Mouse (Mus musculus) erythroid progenitor cell, adult 5-6 weeks (primary cell): ENCODE data around the gene Fam136a. TPM values are rescaled to one million over a fixed set of nuclear protein-coding genes. Genes with fewer than 3 reads are reported as not detected.
A peak's percentile ranks its signal among the peaks of the same experiment; 100 is the strongest.
"Not testable (repeated sequence)": the region's sequence is repeated elsewhere in the genome, so short reads cannot be mapped to it uniquely, and the experiment has no call there.

Experiments used
- ATAC-seq: replicated peaks from 2 replicates; pipeline ENCODE4 v1.8.0; 2016; ENCODE audit warnings: moderate number of reproducible peaks, mild to moderate bottlenecking, moderate TSS enrichment, inconsistent platforms; ENCODE audit not compliant: poor library complexity, low FRiP score, severe bottlenecking
- total RNA-seq, 2 experiments: library from RNA; stranded (forward) in 1 of 2; stranded (reverse) in 1 of 2; fragments of 150-400 nt in 1 of 2; fragments of 186-747, 209-891 nt in 1 of 2; gene quantifications; 2 replicates each; pipeline versions ENCODE4 v1.2.3 to v1.2.4; 2015 to 2017; ENCODE audit warnings: low replicate concordance in 2 of 2

The Fam136a gene
- total RNA-seq, 2 experiments from 2014 or later = 0.68 to 3.4 TPM

DNA sequence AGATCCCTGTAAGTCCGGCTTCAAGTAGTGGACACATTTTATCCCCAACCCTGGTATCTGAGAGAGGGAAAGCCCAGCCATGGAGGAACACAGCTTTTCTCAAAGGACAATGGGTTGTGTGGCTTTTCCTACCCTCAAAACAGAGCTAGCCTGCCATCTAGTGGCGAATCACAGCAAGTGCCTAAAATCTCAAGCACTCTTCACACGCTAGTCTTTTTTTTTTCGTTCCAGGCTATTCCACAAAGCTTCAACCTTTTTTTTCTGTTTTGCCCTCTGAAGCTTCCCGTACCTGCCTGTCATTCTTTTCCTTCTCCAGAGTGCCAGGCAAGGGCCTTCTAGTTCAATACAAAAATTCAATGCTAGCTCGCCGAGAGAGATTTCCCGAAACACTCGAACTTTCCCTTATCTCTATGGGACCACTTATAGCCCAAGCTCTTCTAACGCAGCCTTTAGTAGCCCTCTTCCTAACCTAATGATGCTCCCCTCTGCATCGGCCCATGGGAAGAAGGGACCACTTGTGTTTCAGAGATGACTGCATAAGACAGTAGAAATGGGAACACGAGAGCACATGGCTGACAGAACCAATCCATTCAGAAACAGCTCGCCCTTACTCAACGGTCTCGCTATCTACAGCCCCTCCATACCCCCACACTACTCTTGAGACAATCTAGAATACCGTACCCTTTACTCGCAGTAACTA lies 854 bp upstream of the Fam136a start:
- ATAC-seq = peak; percentile 67

DNA sequence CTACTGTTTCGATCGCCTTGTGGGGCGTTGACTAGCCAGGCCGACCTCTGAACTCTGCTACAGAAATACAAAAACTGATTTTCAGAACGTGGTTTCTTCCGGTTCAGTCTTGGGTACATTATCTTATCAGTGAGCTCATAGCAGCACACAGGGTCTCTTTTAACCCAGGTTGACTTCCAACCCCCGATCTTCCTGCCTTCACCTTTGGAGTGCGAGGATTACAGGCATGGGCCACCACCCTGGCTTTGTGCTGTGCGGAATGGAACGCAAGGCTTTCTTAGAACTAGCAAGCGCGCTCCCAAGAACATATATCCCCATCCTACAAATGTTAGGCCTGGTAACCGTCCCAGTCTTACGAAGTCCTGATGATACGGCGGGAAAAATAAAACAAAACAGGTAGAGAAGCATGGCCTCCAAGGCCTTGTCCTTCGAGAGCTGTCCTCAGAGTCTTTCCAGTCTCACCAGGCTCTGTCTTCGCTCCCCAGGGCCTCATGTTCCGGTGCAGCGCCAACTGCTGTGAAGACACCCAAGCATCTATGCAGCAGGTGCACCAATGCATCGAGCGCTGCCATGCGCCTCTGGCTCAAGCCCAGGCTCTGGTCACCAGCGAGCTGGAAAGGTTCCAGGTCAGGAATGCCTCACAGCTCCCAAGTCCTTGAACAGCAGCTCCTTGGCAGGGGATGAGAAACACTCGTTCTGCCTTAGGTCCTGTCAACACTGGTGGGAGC lies 843 bp downstream of the Fam136a start:
- ATAC-seq = no peak

DNA sequence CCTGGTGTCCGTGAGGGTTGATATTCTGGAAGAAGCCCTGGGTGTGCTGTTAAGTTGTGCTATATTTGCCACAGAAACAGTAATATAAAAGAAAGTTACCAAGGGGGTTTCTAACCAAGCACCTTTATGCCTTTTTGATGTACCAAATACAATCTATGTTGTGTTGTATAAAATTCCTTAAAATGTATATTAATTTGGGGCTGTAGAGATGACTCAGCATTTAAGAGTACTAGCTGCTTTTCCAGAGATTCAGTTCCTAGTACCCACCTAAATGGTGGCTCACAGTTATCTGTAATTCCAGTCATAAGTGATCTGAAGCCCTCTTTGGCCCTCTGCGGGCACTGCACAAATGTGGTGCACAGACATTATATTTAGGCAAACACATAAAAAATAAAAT lies 1.4 kb downstream of the Fam136a start:
- ATAC-seq = no peak

DNA sequence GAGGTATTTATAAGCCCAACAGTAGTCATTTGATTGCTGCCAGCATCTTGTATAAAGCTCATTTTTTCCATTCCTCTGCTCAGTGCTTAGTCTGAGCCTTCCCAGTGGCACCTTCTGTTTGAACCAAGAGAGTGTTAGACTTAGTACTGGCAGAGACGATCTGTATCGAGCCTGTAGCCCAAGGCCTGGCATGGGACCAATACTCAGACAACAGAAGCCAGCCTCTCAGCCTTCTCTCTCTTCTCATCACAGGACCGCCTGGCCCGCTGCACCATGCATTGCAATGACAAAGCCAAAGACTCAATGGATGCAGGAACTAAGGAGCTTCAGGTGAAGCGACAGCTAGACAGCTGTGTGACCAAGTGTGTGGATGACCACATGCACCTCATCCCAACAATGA lies 3.0 kb downstream of the Fam136a start:
- ATAC-seq = no peak

DNA sequence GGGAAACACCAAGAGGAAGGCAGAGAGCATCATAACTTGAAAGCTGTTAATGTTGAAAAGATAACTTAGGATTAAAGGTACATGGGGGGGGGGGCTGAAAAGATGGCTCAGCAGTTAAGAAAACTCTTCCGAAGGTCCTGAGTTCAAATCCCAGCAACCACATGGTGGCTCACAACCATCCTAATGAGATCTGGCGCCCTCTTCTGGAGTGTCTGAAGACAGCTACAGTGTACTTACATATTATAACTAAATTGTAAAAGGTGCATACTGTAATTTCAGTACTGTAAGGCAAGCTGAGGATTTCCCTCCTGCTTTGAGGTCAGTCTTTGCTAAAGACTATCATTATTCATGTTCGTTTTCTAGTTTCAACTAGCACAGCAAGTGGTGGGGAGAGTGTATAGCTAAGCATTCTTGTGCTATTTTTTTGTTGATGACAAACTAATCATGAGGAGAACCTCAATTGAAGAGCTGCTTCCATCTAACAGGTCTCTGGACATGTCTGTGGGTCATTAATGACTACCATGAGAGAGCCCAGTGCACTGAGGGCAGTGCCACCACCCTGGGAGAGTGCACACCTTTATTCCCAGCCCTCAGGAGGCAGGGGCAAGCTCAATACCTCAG lies 4.8 kb downstream of the Fam136a start:
- ATAC-seq = no peak

DNA sequence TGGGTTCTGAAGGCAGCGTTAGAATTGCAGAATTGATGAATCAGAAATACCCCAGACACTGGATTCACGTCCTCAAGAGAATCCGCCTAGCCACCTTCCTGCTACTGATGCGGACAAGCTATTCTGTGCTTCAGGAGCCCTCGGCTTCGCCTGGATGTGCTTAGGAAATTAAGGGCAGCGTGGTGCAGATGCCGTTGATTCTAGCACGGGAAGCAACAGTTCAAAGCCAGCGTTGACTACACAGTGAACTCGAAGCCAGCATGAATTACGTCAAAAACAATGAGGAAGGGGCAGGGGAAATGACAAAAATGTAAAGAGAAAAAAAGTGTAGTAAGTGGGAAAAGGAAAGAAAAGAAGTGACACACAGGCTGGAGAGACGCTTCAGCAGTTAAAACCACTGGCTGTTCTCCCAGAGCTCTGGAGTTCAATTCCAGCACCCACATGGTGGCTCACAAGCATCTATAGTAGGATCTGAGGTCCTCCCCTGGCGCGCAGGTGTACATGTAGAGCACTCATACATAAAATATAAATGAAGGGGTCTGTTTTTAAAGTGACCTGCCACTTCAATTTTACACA lies 5.4 kb downstream of the Fam136a start, which contains the start of gene Snrpg:
Gene Snrpg (plus strand): TSS at position 541 of the 576 bp plus-strand sequence.
- peak; percentile 44 for ATAC-seq

DNA sequence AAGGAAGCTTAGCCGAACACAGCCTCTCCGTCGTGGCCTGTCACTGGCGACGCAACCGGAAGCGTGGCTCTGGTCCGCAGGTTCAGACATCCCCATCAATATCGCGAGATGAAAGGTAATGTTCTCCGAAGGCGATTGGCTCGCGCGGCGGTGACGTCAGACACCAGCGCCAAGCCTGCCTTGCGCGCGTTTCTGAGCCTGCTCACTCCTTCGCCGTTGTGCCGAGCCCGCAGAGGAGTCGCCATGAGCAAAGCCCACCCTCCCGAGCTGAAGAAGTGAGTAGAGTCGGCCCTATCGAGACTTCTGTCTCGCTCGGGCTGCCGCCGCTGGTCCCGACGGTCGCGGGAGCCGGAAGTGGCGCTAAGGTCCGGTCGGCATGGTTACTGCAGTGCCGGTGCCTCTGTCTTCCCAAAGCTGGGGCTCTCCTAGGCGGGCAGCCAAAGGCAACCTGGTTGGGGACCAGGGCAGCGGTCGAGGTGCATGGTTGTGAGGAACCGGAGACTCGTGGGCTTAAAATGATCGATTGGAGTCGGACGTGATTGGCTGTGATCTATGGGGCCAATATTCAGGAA lies 6.0 kb downstream of the Fam136a start:
- peak; percentile 98 for ATAC-seq

DNA sequence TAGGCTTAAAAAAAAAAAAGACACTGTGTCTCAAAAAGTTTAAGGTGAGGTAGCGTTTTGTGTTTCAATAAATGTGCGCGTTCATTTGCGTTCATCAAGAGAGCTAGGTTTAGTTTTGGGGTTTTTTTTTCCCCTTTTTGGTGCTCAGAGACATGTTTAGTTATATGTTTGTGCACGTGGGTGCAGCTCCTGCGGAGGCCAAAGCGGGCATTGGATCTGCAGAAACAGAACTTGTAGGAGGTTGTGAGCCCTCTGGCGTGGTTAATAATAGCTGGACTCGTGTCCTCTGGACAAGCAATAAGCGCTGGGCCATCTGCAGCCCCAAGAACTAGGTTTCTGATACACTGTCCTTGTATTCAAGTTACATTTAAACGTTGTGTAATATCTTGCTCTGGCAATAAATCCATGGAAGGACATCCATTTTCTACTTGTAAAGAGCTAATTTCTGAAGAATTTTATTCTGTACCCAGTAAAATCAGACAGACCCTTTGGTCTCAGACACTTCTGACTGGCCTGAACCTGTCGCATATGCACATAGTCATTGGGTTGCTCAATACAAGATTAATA lies 6.6 kb downstream of the Fam136a start:
- no peak for ATAC-seq

DNA sequence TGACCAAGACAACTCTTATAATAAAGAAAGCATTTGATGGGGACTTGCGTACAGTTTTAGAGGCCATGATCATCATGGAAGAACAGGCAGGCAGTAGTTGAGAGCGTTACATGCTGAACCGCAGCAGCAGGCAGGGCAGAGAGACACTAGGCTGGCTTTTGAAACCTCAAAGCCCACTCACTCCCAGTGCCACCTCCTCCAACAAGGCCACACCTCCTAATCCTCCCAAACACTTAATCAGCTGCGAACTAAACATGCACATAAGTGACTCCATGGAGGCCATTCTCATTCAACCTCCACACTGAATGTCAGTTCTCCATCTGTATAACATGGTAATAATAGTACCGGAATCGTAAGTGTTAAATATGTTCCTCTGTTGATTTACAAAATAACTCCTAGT lies 8.1 kb downstream of the Fam136a start:
- ATAC-seq = no peak

DNA sequence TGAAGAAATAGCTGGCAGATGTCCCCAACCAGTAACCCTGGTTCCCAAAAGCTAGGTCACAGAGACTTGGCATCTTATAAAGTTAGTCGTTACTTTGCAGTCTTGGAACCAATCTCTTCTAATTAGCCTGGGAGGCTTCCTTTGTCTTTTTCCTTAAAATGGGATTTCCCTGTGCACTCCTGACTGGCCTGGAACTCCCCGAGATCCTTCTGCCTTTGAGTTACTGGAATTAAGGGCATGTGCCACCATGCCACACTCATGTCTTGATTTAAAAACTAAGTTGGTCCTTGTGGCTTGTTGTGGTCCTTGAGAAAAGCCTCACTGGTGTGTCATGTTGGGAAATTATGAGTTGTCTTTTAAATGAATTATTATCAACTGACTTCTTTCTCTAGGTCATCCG lies 12.9 kb downstream of the Fam136a start:
- ATAC-seq = no peak

DNA sequence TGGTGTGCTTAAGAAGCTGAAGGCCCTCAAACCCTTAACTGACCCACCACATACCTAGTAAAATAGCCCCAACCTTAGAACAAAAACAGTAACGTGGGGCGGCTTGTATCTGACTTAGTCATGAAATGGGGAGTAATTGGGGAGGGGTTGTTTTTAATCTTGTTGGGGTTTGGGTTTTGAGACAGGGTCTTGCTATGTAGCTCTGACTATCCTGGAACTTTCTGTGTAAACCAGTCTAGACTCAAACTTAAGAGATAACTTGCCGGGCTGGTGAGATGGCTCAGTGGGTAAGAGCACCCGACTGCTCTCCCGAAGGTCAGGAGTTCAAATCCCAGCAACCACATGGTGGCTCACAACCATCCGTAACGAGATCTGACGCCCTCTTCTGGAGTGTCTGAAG lies 14.7 kb downstream of the Fam136a start:
- ATAC-seq = not testable (repeated sequence)

DNA sequence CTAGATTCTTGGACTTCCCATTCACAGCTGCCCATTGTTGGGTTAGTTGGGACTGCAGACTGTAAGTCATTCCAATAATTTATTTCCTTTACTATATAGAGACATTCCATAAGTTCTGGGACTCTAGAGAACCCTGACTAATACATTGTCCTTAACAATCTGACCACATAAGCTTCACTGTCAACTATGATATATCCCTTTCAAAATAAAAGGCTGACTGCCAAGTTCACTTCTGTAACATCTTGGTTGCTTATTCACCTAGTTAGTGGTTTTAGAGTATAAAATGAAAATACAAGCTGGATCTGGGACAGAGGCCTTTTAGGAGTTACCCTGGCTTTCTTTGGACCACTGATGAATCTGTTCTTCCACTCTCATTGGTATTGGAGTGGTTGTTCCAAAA lies 17.1 kb downstream of the Fam136a start:
- ATAC-seq = no peak

DNA sequence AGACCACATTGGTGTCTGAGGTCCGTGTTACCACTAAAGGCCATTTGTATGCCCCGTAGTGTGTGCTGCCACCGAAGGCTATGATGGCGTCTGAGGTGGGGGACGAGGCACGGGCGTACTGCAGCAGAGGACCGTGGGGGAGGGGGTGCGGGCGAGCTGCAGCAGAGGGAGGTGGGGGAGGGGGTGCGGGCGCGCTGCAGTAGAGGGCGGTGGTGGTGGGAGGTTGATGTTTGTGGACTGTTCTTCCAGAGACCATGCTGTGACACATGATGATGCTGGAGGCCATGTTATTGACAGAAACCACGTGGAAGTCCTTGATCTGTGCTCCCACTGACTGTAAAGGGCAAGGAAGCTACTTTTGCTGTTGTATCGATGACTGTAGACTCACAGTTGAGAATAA lies 17.9 kb downstream of the Fam136a start:
- no peak for ATAC-seq

DNA sequence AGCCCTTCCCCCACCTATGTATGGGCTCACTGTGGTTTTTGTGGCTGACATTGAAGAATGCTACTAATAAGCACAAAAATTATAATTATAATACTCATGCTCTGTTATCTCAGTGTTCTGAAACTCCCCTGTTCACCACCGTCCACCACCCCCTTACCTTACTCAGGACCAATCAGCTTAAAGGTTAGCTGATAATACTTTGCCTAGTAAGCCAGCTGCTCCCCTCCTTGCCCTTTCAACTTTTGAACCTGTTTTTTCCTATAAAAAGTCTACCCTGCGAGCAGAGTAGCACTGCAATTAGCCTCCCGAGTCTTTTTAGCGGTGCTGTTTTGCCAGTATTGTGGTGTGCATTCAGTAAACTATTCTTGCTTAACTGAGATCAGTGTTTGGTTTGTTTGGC lies 19.2 kb downstream of the Fam136a start:
- ATAC-seq = no peak

DNA sequence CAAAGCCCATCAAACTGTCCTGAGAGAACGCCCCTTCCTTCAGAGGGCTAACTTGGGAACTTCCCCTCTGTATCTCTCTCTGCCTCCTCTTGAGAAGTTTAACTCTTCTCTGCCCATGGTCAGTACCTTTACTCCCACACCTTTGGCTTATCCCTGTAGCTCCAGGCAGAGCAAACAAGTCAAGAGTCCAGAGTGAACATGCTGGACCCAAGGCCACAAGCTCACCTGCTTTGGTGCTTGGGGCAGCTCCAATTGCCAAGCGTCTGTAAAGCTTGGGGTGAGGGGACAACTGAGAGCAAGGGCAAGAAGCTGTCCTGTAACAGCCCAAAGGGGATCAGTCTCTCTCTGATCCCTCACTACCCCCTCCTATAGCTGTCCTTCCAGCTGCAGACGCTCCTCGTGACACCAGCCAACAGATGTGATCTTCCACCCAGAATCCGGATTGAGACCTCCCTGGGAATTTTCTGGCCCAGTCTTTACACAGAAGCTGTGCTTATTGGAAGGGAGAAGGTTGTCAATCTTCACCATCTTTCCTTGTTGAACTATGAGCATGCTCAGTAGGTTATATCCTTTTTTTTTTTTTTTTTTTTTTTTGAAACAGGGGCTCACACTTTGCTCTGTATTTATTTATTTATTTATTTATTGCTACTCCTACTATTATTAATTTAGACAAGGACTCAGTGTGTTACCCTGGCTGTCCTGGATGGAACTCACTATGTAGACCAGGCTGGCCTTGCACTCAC lies 20.1 kb downstream of the Fam136a start:
- no peak for ATAC-seq

DNA sequence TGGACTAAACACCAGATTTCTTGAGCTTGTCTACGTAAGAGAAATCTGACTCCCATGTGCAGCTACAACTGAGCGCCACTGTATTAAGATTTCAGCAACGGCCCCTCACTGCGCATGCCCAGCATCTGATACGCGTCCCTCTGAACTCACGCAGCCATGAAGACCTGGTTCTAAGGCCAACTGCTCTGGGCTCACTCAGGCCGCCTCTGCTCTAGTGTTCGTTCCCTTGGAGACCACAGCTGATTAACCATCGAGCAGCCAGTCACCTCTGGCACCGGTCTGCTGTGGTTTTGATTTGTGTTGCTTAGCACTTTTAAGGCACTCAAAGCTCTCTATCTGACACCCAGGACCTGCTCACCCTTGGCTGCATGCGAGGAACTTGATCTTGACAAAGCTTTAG lies 21.9 kb downstream of the Fam136a start:
- no peak for ATAC-seq

DNA sequence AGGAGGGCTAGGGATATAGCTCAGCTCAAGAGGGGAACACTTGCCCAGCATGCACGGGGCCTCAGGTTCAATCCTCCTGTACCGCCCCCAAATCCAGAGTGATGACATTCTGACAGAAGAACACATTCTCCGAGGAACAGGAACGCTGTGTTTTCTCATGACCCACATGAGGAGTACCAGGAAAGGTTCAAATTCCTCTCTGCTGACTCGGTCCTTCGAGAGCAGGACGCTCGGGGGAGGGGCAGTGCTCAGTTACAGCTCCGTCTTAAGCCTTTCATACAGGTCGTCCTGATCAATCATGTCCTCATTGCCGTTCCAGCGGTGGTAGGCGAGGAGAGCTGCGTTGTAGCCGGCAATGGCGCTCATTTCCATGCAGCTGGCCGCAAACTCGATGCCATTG lies 23.0 kb downstream of the Fam136a start:
- no peak for ATAC-seq

DNA sequence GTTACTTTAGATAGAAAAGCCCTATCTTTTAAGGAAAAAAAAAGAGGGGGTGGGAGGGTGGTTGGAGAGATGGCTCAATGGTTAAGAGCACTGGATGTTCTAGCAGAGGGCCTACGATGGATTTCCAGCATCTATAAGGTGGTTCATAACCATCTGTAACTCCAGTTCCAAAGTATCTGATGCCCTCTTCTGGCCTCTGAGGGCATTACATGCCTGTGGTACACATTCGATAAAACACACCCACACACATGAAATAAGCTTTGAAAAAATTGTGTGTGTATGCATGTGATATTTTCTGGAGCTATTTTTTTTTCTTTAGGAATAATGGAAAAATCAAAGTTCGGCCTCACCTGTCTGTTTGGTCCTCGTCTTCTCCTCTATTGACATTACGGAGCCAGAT lies 25.9 kb downstream of the Fam136a start:
- no peak for ATAC-seq

DNA sequence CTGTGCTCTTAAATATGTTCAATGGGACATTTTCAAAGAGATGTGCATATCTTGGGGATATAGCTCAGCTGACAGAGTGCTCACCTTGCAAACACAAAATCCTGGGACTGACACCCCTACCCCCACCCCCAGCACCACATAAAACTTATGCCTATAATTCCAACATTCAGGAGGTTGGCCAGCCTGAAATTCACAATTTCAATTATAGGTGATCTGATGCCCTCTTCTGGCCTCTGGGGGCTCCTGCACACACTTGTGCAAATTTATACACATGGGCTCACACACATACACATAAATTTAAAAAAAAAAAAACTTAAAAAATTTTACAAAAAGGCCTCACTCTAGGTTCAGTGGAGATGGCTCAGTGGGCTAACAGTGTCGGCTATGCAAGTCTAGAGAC lies 27.7 kb downstream of the Fam136a start:
- no peak for ATAC-seq
